Mouse (Mus musculus): ENCODE results near the gene Tmem178.

Tmem178 gene

DNA sequence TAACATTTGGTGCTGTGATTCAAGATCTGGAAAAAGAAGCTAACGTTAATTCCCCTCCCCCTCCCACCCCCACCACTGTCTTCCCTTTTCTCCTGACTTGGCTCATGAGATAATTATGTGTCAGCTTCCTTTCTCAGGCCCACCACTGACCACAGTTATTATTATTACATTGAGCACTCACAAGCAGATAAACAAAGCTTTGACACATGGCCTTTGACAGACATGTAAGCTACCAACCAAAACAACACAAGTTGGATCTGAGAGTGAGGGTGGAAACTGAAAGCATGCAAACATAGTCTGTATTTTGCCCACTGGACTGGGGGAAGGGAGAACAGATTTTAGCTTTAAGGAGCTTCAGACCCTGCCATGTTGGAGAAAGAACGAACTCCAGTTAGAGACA lies 52.8 kb downstream of the Tmem178 start:
- DNase-seq (ENCODE audit: low spot score in 2 of 2) = no peak

DNA sequence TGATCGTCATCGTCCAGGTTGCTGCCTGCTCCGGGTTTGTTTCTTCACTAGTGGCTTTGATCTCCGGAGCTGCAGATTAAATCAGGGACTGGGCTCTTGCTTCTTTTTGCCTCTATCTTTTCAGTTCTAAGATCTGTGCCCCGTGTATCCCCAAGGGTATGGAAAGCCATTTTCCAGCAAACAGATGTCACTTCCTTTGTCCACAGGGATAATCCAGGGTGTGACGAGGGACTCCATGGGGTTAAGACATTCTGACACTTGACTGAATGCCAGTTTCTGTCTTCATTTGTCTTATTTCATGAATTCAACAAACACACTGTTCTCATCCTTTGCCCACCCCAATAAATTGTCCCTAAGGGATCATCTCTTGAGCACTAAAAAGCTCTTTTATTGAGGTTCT lies 54.5 kb downstream of the Tmem178 start:
- no peak for DNase-seq (ENCODE audit: low spot score in 2 of 2)

DNA sequence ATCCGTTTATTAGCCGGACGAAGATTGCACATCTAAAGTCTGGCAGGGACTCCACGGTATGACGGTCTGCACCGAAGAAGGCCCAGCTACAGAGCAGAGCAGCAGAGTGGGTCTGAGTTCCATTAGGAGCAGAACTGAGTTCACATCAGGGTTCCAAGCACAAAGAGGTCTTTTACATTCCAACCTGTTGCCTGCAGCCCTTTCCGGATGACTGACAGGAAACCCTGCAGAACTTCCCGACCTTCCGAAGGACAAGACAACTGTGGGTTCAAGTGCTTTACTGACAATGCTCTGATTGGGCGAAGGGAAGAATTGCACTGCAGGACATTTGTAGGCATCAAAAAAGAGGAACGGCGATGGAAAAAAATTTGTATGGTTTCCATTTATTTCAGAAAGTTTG lies 56.6 kb downstream of the Tmem178 start:
- DNase-seq (ENCODE audit: low spot score in 2 of 2) = no peak

DNA sequence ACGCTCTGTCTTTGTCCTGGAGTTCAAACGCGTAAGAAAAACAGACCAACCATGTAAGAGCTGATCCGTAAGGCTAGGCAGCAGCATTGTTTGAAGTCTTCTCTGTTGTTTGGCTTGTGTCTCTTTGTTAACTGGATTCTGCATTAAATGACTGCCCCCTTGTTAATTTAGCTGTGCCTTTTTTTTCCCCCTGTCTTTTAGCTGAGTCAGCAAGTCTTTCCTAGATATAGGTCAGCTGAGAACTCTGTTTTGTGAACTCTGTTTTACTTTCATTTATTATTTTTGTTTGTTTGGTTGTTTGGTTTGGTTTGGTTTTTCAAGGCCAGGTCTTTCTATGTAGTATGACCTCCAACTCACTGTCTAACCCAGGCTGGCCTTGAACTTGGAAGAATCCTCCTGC lies 57.2 kb downstream of the Tmem178 start:
- DNase-seq (ENCODE audit: low spot score in 2 of 2) = no peak

DNA sequence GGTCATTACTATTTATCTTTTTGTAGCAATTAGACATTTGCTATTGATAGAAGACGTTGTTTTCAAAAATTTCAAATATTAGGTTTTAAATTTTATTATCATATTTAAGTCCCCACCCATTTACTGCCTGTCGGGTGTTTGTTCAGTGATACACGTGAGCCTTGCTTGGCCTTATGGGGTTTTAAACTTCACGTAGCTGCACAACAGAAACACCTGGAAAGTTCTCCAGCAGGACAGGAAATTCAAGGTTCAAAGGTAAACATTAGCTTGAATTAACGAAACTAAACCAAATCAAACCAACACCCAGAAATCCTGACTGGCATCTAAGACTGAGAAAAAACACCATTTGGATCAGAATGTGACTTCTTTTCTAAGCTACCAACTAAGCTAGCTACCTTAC lies 57.7 kb downstream of the Tmem178 start:
- DNase-seq (ENCODE audit: low spot score in 2 of 2) = no peak

DNA sequence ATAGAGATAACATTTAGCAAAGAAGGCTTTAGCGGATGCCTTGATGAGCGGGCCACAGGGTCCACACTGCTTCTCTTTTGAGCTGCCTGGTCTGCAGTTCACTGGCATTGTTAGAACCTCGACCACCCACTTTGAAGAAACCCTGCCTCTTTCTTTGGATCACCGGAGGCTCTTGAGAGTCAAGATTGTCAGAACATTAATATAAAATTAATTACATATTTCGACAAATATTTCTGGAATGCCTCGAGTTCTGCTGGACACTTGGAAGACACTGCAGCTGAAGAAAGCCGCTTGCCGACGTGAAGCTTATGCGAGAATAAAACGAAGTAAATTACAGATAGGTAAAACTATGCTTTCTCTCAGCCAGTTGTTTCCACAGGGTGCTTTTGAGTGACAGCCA lies 60.0 kb downstream of the Tmem178 start:
- no peak for DNase-seq (ENCODE audit: low spot score in 2 of 2)

DNA sequence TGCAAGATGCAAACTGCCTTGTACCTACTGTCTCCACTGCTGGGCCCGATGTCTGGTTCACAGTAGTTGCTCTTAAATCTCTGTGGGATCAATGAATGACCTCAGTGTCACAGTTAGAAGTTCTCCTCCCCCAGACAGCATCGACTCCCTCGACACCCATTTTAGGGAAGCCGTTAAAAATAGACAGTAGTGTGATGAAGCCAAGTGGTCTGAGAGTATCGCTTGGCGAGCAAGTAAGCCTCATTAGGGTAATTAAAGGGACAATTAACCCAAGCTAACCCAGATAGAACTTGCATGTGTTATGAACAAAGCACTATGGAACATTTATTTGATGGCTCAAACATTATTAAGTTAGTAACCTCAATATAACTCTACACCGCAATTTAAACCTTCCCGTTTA lies 60.9 kb downstream of the Tmem178 start:
- DNase-seq (ENCODE audit: low spot score in 2 of 2) = no peak

DNA sequence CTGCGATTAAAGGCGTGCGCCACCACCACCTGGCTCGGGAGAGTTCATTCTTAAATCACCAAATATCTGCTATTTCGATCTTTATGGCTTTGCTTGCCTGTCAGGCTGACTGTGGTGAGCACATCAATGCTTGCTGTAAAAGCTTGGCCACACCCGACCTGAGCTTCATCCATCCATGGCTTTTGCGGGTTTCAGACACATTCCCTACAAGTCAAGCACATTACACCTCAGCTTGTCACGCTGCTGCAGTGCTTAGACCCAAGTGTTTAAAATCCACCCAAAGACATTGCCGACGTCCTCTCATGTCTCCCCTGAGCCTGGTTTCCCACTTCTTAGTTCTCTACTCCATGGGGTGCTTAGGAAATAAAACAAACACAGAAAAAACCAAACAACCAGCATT lies 64.7 kb downstream of the Tmem178 start:
- DNase-seq (ENCODE audit: low spot score in 2 of 2) = no peak

DNA sequence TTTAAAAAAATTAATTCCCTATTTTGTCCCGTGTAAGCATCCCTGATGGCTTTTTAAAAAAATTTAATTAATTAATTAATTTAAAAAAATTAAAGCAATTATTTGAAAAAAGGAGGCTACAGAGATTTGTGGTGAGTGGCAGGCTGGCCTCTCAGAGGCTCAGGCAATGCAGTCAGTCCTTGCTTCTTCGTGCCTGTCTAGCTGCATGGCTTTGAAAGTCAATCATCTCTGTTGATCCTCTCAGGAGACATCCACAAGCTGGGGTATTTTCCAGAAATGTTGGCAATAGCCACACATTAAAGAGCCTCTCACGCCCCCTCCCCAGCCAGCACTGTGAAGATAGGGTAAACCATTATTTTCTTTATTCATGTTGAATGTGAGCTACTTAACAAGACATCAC lies 65.8 kb downstream of the Tmem178 start:
- no peak for DNase-seq (ENCODE audit: low spot score in 2 of 2)

DNA sequence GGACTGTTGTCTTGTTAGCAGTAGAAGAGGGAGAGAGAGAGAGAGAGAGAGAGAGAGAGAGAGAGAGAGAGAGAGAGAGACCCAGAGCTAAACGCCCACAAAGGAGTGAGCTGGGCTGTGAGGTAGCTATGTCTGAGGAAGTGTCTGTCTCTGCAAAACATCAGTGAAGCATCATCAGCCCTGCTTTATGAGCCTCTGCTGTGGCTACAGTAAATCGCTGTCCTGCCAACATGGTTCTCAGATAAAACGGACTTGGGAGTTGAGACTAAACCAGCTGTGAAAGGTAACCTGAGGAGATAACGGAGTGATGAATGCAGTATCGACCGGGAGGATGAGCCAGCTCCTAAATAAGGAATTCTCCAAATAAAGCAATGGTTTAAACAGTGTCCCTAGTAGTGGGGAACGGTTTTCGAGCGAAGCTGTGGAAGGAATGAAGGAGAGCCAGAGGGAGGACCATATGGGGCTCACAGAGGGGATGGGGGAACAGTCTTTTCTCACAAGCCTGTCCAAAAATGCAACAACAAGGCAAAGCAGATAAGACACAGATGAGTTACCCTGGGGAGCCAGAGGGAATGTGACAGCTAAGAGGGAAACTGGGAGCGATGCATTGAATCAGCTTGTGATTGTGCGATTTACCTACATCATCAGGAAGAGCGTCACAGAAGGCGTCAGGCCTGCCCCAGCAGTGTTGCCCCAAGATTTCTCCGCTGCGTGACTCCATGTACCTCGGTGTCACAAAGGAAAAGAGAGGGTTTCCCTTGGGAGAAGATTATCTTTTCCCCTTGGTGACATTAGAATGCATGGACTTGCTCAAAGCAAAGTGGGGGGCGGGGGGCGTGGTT lies 66.6 kb downstream of the Tmem178 start:
- peak in 1 of 2 experiments; percentile 23 for DNase-seq (ENCODE audit: low spot score in 2 of 2)

DNA sequence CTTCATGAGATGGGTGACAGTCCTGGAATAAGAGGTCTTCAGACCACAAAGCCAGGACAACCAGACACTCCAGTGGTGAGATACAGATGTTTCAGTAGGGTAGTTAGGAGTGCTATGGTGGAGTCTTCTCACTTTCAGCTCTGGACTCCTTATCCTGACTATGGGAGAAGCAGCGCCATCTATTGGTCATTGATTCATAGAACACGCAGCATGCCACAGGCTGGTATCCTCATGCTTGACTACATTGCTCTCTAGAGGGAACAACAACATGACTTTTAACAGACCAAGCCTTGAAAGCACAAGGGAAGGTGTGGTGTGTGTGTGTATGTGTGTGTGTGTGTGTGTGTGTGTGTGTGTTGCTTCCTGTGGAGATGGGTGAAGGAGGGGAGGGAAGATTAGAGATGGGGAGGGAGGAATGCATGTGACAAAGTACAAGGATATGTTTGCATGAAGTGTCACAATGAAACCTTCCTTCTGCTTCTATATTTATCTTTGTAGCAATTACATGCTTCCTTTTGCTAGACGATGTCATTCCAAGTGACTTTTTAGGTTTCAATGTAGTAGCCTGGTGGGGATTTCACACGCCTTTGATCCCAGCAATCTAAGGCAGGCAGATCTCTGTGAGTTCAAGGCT lies 71.5 kb downstream of the Tmem178 start:
- peak in 1 of 2 experiments; percentile 40 for DNase-seq (ENCODE audit: low spot score in 2 of 2)

DNA sequence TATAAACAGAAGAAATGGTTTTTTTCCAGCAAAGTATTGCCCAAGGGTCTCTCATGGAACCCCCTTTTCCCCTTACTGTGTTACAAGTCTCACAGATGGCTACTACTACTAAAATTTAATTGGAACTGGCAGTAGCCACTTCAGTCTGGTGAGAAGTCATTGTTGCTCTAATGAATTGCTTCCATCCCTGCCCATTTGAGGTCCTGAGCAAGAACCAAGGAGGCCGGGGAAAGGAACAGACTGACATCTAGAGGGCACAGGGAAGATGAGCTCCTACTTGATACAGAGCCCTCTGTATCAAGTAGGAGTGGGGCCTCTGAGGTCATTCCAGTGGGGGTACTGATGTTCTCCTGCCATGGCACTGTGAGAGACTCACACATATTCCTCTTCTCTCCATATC lies 72.7 kb downstream of the Tmem178 start:
- DNase-seq (ENCODE audit: low spot score in 2 of 2) = no peak

DNA sequence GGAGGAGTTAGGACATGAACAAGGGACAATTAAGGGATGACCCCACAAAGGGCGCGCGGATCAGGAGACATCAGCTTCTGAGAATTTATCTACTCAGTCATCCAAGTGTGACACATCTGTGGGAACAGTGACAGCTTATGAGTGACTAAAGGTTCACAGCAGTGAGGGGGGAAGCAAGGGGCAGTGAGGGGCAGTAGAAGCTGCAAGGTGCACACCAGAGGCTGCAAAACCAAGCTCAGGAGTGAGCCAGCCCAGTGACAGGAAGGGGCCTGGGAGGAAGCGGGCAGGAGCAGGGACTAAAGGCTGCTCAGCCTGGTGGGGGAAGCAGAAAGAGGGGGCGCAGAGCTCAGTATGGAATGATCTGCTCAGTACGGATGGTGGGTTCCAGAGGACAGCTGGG lies 82.9 kb downstream of the Tmem178 start:
- no peak for DNase-seq (ENCODE audit: low spot score in 2 of 2)

DNA sequence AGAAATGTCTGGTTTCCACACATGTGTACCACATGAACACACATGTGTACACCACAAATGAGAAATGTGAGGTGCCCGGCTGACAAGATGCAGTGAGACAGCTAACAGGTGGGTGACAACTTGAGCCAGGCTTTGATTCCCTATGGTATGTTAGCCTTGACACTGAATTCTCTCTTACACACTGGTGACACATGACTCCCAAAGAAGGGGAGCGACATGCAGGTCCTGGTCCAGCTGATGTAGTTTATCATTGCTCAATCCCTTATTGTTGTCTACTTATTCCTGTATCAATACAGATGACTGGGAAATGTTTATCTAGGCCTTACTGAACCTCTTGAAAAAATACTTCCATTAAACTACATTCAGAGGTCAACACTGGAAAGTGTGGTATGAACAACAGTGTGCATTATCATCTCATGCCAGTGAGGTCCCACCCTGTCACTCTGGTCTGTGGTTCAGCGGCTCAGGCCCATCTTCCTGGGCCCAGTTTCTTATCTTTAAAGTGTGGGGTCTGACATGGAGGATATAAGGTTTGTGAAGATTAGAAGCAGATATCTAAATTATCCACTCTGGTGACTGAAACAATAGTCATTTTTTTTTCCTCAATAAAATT lies 87.5 kb downstream of the Tmem178 start:
- no peak for DNase-seq (ENCODE audit: low spot score in 2 of 2)

DNA sequence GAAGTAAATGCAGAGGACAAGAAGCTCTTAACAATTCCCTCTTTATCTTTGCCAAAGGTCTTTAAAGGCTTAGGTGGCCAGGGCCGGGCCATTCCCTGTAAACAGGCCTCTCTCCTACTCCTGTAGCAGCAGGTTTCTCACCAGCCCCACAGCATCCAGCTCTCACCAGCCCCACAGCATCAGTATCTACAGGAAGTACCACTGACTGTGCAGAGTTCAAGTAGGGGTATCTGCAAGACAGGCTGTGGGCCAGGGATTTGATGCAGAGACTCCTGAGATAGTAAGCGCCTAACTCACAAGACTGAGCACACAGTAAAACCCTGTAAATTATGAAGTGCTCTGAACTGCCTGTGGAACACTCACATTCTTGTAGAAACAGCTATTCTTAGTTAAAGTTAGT lies 88.5 kb downstream of the Tmem178 start:
- DNase-seq (ENCODE audit: low spot score in 2 of 2) = no peak

DNA sequence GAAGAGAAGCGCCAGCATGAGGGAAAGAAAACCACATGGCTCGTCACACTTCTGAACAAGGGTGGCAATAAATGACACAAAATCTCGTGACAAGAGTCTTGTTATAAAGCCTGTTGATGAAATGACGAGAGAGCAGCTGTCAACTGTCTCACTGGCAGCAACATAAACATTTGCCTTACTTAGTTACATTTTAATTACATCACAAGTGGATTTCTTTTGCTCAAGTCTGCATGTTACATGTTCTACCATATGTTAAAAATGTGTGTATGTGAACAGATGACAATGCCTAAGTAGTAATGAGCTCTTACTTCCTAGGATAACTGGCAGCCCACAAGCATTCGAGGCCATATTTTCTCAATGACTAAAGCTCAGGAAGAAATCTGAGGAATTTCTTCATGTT lies 90.9 kb downstream of the Tmem178 start:
- DNase-seq (ENCODE audit: low spot score in 2 of 2) = no peak

DNA sequence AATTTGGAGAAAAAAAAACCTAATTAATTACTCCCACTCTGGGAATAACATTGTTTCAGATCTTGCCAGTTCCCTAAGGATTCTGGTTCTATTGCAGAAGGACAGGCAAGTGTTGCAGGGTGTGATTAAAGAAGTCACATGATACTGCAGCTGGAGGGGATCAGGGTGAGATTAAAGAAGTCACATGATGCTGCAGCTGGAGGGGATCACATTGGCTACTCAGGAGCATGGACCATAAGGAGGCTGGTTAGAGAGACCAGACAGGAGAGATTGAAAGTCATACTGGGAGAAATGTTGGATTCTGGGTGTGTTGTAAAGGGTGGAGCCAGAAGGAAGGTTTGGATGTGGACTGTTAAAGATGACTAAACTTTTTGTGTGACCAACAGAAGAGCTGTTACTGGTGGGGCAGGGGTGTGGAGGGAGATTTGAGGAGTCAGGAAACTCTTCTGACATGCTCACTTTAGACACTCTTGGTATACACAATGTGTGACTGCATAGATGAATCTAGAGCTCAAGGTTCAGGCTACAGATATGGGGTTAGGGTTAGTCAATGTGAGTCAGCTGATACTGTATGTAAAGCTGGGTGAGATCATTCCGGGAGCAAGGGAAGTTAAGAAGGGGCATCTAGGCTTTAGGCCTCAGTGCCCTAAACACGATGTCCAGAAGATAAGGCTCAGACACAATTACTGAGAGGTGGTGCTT lies 94.4 kb downstream of the Tmem178 start:
- DNase-seq (ENCODE audit: low spot score in 2 of 2) = no peak

DNA sequence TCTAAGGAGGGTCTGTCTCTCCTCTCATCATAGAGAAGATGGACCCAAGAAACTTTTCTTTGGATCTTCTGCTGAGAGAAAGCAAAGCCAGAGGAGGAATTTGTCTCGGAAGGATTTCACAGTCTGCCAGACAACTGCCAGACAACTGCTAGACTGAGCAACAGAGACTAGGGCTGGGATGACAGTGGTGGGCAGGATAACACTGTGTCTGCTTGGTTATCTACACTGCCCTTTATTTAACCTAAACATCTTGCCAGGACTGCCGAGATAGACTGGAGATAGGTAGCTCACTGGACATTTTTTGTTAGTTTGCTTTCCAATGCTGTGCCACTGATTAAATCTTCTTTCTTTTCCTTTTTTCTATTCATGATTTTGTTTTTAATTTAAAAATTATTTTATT lies 97.2 kb downstream of the Tmem178 start:
- no peak for DNase-seq (ENCODE audit: low spot score in 2 of 2)

DNA sequence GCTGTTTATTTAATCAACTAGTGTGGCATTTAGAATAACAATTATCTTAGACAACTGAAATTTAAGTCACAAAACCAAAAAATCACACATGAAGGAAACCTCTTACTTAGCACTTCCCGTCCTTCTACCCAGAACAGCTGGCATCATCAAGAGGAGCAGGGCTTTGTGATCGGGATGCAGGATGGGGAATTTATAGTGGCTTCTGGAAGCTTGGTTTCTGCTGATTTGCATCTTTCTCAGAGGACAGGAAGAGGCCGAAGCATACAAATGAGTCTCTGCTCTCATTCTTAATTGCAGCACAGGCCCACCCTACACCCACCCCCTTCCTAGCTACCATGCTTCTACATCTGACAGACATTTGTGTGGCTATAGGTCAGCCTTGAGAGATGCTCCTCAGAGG lies 99.9 kb downstream of the Tmem178 start:
- no peak for DNase-seq (ENCODE audit: low spot score in 2 of 2)

DNA sequence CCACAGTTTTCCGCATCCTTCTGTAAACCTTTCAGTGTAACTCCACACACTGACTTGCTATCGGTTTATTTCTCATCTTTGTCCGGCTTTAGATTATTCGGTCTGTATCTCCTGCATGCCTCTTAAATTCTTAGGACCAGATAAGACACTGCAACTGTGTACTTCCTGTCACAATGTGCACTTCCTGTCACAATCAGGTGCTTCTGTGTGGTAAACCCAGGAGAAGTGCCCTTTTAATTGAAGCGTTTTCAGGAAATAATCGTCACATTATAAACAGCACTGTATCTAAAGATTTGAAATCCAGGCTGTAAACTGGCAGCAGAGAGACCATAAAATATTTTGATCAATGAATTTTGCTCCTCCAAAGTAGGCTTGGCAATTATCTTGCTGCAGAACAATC lies 100.7 kb downstream of the Tmem178 start:
- no peak for DNase-seq (ENCODE audit: low spot score in 2 of 2)

DNA sequence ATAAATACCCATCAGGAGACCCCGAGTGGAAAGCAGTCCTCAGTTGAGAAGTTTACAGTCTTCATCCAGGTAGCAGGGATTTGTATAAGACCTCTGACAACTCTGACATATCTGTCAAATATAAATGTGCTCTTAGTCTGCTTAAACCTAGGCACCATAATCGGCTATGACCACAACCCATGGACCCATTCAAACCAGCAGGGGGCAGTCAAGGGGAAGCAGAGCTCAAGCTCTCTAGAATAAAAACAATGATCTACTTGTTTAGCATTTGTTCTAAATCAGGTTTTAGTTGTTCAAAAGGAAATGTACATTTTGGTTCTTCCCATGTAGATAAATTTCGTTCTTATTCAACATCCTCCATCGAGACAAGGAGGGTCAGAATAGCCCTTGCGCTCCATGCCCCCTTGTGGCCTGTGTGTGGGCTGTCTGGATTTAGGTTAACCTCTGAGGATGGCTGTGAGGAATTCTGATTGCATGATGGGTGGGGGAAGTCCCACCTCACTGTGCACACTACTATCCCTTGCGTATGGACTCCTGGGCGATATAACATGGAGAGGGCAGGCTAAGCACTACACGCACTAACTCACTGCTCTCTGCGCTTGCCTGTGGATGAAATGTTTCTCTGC lies 101.2 kb downstream of the Tmem178 start:
- DNase-seq (ENCODE audit: low spot score in 2 of 2) = no peak

DNA sequence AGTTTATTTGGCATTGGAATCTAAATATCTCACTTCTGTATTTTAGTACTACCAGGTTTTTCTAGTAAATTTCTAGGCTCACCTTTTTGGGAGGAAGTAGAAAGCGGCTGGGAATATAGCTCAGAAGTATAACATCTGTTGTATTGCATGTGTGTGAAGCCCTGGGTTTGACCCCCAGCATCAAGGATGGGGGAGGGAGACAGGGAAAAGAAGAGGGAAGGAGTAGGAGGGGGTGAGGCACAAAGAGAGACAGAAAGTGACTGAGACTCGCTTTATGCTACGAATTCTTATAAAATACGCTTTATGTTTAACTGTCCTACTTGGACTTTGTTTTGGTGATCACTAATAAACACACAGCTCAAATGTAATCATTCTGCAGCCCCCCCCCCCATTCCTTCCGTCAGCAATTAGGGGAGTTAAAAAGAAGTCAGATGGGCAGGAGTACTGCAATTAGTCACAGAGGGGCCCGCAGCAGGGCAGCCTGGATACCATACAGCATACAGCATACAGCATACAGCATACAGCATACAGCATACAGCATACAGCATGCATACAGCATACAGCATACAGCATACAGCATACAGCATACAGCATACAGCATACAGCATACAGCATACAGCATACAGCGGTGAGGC lies 103.6 kb downstream of the Tmem178 start:
- DNase-seq (ENCODE audit: low spot score in 2 of 2) = no peak

All from frontal cortex, postnatal 10 days (tissue).